Mouse (Mus musculus) heart, adult 11 months (tissue): ENCODE results near the gene Kif26a.
A peak's percentile ranks its signal among the peaks of the same experiment; 100 is the strongest.

Experiments used
- DNase-seq: peaks from one replicate; pipeline ENCODE4 v3.0.0; 2022

Gene Kif26a

DNA sequence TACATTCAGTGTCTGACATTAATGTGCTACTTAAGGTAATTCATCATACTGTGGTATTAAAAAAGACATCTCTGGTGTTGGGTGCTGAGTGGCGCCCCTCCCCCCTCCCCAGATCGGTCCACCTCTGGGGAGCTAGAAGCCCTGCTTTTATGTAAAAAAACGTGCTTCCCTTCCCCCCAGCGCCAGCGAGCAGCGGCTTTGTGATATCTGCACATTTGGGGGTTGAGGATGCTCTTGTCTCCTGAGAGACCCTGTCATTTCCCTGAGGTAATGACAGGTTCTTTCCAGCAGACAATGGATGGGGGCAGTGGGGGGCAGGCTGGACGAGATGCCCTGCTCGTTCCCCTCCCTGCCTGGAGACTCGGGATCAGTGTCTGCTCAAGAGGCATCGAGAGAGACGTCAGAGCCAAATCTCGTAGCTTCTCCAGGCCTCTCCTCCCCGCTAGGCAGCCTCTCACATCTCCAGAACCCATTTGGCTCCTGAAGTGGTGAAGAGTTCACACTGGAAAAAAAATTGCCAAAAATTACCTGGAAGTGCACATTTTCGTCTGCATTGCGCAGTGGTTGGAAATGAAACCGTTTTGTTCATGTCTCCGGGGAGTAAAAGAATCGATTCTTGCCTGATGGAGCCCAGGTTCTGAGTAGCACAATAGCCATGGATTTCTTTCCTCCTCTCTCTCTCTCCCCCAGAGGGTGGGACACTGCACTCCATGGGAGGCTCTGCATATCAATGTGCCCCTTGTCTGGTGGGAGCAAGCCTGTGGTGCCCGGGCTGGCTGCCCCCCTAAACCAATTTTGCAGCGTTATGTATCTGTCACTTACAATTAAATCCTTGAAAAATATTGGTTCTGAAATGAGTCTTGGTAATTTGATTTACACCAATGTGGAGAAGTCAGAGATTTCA, 24.9 kb downstream of the Kif26a start:
- DNase-seq: no peak

DNA sequence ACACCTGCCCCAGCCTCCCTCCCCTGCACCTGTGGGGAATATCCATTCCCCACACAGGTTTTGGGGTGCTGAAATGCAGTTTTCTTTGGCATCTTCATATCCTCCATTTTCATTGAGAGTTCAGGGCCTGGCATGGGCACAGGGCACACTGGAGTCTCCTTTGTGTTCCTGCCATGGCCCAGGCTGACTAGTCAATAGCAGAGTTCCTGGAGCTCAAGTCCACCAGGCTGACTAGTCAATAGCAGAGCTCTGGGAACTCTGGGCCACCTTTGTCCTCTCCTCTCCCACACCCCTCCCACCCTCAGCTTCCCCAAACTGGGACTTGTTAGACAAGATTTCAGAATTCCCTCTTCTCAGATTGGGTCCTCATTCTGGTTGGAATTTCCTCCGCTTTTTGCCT, 25.6 kb downstream of the Kif26a start:
- DNase-seq: no peak

DNA sequence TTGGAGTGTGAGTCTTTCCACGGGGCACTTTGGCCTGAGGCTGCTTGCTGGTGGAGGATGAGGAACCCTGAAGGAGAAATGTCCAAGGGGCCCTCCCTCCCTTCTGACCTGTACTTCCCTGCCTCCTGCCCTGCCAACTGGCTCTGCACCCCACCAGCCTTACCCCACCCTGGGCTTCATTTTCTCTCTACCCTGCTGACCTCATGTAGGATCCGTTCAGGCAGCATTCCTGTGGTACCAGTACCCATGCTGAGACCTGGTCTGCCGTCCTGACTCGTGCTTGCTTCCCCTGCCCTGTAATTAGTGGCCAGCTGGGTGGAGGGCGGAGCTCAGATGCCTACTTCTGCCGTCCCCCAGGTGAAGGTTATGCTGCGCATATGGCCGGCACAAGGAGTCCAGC, 26.2 kb downstream of the Kif26a start:
- DNase-seq: no peak

DNA sequence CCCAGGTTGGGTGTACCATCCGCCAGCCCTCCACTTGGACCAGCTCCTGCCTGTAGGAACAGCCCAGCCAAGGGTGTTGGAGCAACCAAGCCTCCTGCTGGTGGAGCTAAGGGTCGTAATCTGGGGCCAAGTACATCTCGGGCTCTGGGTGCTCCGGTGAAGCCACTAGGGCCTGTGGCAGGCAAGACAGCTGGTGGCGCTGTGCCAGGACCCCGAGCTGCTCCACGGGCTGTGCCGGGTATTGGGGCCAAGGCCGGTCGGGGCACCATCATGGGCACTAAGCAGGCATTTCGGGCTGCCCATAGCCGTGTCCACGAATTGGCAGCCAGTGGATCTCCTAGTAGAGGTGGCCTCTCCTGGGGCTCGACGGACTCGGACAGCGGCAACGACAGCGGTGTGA, 31.7 kb downstream of the Kif26a start:
- no peak for DNase-seq

DNA sequence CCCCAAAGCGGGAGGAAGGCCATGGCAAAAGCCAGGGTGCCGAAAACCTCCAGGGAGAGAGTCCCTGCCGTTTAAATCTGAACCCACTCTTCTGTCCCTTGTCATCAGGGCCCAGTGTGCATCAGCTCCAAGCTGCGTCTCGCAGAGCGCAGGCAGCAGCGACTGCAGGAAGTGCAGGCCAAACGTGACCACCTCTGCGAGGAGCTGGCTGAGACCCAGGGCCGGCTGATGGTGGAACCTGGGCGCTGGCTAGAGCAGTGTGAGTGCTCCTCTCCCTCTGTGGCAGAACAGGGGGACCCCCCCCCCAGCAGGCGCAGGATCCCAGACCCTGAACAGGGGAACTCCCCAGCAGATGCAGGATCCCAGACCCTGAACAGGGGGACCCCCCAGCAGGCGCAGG, 33.7 kb downstream of the Kif26a start:
- no peak for DNase-seq

DNA sequence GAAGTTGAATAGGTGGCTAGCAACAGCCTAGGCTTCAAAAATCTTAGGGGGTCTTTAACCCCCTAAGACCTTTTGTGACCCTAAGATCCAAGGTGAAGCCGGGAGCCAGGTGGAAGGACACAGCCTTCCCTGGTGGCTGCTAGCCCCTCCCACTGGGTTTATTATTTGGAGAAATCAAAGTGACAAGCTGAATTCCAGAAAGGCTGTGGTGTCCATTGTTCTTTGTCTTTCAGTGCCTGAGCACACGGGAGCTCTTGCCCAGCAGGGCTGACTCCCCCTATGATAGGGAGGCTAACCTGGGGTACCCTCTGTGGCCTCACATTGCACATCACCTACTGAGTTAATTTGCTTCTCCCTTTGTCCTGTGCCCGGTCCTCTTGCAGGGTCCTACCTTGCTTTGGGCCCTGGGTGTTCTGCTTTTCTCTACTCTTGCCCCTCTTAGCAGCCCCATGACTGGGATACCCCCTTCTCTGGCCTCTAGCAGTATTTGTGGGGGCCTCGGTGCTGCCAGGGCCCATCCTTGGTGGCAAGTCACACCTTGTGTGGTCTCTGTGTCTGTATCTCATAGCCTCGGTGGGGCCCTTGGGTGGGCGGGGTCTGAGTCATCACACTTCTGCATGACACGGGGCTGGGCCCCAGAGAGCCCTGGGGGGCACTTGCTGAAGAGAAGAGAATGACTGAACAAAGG, 36.1 kb downstream of the Kif26a start:
- peak; percentile 93 for DNase-seq

DNA sequence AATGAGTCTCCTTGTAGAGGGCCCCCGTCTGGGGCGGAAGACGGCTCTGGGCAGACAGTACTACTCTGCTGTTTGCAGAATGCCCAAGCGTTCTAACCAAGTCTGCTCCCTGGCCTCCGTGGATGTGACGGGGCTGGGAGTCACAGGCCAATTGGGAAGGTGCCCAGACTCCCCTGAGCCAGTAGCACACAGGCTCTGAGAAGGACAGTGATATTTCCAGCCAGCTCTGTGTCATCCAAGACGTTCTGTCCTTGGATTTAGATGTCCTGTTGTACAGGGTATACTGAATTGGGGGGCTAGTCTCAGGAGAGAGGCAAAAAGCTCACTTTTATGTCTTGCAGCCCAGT, 36.6 kb downstream of the Kif26a start:
- no peak for DNase-seq

DNA sequence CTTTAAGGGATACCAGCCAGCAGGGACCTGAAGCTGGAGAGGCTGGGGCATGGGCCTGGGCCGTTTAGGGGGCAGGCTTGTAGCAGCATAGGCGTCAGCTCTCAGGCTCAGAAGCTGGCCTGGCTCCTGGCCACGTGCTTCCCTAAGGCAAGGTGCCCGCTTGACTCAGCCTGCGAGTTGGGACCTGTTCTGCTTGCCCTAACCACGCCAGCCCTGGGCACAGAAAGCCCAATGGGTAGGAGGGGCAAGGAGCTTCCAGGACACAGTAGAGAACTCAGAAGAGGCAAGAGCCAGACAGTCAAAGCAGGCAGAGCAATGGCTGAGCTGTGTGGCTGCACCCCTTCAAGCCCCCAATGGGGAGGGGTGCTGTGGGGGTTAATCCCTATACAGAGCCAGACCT, 37.7 kb downstream of the Kif26a start:
- DNase-seq: peak; percentile 96

DNA sequence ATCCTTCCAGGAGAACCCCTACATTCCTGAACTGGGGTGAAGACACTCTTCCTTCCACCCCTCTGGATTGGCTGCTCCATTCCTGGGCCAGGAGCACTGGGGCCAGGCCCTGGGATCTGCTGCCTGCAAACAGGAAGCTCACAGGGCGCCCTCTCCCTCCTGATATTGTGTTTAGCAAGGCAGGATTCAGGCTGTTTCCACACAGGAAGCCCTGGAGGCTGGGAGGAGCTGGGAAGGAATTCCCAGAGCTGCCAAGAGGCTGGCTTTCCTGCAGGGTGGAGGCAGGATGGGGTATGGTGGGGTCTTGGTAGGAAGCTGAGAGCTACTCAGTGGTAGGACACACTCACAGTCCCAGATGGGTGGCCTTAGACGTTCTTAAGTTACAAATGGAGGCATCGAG, 38.4 kb downstream of the Kif26a start:
- peak; percentile 99 for DNase-seq

DNA sequence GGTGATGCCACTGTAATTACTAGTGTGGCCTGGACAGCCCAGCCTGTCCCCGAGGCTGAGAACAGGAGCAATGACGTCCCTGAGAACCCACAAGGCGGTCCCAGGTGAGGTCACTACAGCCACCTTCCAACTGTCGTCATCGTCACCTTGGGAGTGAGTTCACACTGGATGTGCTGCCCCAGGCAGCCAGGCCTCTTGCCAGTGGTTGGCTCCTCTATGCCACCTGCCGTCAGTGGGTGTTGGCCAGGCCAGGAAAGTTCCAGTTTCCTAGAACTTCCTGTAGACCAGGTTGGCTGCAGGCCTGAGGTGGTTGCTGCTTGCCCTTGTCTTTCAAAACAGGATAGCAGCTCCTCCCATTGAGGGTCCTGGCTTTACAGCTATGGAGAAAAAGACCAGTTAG, 40.9 kb downstream of the Kif26a start:
- DNase-seq: peak; percentile 90

DNA sequence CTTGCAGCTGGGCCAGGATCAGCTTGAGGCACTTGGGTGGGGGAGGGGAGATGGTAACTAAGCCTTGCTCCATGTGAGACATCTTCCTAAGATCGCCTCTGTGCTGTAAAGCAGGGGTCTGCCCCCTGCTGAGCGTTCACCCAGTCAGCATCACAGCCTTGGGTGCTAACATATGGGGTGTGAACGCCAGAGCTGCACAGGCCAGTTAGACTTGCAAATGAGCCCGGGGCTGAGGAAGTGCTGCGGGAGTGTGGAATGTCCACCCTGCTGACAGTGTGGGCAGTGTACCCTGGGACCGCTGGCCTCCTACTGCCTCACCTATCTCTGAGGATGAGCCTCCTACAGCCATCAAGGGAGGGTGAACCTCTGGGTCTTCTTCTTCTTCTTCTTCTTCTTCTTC, 45.7 kb downstream of the Kif26a start:
- DNase-seq: no peak

DNA sequence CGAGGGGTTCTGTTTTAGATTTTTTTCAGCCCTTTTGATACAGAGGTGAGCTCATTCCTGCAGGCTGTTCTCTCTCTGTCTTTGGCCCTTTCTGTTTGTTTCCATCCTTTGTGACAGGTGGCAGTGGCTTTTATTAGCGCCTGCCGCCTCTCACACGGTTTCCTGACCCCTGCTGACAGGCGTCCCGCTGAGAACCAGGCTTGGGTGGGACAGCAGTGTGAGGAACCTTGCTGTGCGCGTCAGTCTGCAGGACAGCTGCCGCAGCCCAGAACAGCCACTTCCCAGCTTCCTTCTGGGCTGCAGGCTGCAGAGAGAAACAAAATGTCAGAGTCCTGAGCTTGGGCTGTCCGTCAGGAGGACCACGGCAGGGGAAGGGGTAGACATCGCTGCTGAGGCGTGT, 49.0 kb downstream of the Kif26a start:
- no peak for DNase-seq

DNA sequence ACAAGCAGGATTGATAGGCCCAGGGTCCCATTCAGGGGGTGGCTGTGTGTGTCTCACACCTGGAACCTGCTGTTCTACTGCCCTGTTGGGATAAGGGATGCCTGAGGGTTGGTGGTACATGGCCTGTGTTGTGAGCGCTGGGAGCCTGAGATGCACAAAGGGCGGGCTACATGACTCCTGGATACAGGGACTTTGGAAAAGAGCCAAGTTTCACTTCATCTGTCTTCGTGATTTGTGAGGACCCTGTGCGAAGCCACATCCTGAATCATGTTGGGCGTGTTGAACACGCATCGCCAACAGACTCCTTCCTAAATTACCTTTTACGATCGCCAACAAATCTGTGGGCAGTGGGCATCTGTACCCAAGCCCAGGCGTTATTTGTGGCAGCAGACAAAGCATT, 50.6 kb downstream of the Kif26a start:
- DNase-seq: no peak

DNA sequence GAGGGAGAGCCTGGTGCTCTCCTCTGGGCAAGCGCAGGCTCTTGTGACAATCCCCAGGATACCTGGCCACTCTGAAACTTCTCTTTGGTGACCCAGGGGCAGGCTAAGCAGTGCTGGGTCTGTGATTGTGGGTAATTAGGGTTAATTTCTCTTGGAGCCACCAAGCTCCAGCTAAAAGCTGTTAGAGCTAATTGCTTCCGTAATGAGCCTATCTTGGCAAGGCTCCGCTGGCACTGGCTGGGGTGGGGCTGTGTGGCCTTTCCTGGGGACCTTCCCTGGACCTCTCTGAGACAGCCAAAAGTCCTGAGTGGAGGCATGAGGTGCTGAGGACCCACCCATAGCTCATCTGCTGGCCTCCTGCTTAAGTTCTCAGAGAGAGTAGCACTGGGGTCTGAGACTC, 53.4 kb downstream of the Kif26a start:
- no peak for DNase-seq

DNA sequence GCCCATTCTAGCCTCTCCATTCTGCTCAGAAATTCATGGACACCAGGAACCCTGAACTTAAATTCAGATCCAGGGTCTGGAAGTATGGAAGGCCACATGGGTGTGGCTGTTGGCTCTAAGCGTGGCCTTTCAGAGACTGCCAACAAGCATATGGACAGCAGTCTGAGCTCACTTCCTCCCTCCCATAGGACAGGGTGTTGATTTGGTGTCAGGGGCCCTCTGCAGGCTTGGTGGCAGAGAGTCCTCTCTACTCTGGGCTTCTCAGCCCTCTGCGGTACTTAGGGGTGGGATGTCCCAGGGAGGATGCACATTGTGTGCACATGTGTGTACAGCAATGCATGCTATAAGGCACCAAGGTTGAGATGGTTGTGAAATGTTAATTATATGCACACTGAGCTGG, 54.0 kb downstream of the Kif26a start:
- DNase-seq: no peak

DNA sequence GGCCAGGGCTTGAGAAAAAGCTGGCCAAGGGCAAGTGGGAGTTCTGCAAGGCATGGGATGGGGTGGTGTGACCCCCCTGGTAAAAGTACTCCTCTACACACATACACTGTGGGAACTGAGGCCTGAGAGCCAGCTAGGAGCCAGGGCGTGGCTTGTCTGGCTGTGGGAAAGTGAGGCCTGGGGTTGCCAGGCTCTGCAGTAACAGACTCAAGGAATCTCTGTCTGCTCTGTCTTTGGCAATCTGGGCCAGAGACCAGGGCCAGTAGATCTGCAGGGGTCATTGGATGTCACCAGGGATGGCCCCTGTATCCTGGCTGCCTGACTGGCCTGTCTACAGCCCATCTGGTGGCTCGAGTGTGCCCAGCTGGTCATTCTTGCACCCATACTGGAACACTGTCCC, 61.2 kb downstream of the Kif26a start:
- no peak for DNase-seq

DNA sequence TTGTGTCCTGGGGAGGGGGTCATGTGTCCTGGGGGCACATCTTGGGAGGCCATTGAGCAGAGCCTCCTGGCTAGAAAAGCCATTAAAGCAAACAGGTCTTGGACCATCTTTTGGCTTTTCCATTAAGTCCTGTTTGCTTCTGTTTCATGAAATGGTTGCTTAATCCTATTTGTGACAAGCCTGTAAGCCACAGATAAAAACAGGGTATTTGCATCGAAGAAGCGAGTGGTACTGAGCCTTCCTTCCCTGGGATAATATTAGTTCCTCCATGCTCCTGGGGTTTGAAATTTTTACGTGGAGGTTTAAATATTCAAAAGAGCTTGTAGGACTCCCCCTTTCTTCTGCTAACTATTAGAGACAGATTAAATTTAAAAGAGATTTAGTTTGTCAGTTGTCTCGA, 61.7 kb downstream of the Kif26a start:
- no peak for DNase-seq

DNA sequence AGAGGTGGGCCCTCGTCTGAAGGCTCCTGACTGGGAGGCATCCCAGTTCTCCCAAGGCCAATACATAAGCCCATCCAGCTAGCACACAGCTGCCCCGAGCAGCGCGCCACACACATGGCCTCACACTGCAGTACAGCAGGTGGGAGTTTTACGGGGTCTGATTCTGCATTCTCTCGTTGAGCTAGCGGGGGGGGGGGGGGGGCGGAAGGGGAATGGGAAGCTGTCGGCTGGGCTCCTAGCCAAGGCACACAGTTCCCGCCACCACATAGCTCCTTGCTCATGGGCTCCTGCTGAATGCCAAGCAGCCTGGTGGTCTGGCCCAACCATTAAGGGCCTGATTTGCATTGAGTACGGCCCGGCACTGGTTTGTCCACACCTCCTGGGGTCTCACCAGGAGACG, 64.6 kb downstream of the Kif26a start:
- no peak for DNase-seq

DNA sequence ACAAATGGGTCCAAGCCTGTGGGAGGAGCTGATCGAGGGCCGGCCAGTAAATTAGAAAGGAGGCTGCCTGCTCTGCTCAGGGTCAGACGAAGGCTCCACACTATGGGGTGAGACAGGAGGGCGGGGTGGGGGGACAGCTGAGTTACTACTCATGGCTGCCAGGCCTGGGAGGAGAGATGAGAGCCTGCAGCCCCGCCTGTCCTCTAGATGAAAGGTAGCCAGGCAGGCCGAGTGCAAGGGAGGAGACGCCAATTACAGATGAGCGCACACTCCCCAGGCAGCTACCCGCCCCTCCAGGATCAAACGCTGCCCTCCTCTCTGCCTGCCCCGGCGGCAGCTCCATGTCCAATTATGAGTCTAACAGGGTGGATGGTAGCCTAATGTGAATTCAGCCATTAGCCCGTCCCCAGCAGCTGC, 68.4 kb downstream of the Kif26a start:
- no peak for DNase-seq

DNA sequence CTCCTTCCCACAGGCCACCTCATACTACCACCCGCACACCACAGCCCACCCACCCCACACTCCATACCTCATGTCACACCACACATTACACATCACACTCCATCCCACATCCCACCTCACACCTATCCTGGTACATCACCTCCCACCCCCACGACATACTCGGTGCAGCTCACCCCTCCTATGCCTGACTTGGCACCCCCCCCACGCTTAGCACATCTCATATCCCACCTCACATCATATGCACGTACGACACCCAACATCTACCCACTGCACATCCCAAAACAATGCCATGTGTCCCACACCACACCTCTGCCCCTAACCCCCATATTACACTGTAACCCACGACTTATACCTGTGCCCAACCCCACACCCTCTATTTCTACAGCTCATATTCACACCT, 69.5 kb downstream of the Kif26a start:
- no peak for DNase-seq

DNA sequence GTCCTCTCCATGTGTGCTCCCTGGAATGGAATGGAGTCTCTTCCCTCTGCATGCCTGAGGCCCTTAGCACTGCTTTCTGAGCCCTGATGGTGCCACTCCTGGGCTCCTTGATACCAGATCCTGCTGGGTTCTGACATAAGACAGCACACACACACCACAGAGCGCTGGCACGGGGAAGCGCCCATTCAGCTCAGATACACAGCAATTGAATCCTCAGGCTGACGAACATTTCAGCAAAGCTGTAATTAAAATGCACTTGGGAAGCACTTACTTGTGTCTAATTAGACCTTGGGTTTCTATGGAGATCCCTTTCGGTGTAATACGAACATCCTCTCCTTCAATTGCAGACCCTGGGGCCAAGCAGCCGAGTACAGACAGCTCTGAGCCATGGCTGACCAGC, 71.0 kb downstream of the Kif26a start:
- no peak for DNase-seq

DNA sequence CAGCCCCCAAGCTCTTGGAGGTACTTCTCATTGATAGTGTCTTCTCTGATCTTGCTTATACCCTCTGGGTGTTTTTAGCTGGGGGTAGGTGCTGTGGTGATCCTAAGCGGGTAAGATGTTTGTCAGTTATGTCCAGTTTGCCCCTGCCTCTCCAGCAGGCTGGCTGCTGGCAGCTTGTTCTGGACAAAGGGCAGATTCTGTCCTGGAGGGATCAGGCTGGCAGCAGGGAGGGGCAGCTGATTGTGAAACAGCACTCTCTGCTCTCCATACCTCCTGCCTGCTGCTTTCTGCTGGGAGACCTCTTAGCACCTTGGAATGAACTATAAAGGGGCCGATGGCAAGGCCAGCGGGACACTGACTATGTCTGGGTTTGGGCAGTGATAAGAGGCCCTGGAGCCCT, 71.7 kb downstream of the Kif26a start:
- no peak for DNase-seq

DNA sequence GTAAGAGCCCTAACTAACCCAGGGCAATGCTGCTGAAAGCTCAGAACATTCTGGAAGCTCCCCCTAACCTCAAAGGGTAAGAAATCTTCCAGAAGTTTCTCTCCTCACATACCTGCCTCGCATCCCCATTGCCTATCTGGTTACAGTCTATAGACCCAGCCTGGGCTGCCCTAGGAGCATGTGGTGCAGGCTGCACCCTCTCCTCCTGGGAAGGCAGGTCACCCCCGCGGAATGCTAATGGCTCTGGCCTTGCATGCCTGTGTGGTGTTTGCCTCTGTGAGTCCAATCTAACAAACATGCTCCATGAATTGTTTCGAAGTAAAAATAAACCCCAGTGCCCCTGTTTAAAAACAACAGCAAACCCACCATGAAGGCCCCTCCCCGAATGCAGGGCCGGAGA, 75.3 kb downstream of the Kif26a start:
- no peak for DNase-seq

DNA sequence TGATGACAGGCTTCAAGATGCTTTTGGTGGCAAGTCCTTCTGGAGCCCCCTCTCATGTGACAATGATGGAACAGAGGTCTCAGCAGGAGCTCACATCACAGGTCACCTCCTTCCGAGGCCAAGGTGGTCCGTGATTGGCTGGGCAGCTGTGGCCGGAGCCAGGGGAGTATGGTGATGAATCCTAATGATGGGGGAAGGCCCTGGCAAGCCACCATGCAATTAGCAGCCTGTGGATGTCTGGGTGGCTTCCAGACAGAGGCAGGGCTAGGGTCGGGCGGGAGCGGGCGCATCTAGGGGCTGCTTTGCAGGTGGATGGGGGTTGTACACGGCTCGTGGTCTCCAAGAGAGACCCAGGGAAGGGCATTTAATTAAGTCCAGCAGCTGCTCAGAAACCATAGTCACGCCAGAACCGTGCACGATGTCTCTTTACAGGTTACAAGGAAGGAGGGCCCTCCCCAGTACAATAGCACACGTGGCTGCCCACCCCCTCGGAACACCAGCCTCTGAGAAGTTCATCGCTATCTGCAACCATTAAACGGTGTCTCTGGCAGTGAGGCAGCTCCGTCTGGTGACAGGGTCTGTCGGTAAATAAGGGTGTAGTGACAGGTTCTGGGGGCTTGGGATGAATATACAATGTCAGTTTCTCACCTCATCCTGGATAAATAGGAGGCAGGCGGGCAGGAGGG, 75.9 kb downstream of the Kif26a start:
- DNase-seq: no peak
